Mouse (Mus musculus) embryonic facial prominence, embryonic 12.5 days (tissue): ENCODE results near the gene Zcchc13. TPM values are rescaled to one million over a fixed set of nuclear protein-coding genes. Genes with fewer than 3 reads are reported as not detected.
A peak's percentile ranks its signal among the peaks of the same experiment; 100 is the strongest.

Source experiments
- ATAC-seq: fragments of 200-750 bp; cut with Nextera tagmentation; 2 replicates; pipeline ENCODE4 v1.8.0; 2017; ENCODE audit not compliant: insufficient number of reproducible peaks, insufficient read depth, low FRiP score, low TSS enrichment
- H3K27ac ChIP-seq: fragments of 300-500 bp; sonication (generic); 2 replicates; pipeline ENCODE4 v1.5.1; 2016; ENCODE audit warnings: mild to moderate bottlenecking
- H3K27me3 ChIP-seq: fragments of 300-500 bp; sonication (generic); 2 replicates; pipeline ENCODE4 v1.6.1; 2016; ENCODE audit warnings: mild to moderate bottlenecking, moderate library complexity
- H3K36me3 ChIP-seq: fragments of 300-500 bp; sonication (generic); 2 replicates; pipeline ENCODE4 v1.6.1; 2016; ENCODE audit warnings: mild to moderate bottlenecking
- H3K4me1 ChIP-seq: fragments of 300-500 bp; sonication (generic); 2 replicates; pipeline ENCODE4 v1.6.1; 2016
- H3K4me2 ChIP-seq: fragments of 300-500 bp; sonication (generic); replicated peaks from 2 replicates; pipeline ENCODE4 v1.6.1; 2016; ENCODE audit warnings: mild to moderate bottlenecking, moderate library complexity
- H3K4me3 ChIP-seq: fragments of 300-500 bp; sonication (generic); 2 replicates; pipeline ENCODE4 v1.5.1; 2016; ENCODE audit warnings: mild to moderate bottlenecking
- H3K9ac ChIP-seq: fragments of 300-500 bp; sonication (generic); 2 replicates; pipeline ENCODE4 v1.6.1; 2016; ENCODE audit warnings: mild to moderate bottlenecking, moderate library complexity
- H3K9me3 ChIP-seq: fragments of 300-500 bp; sonication (generic); 2 replicates; pipeline ENCODE4 v1.6.1; 2016; ENCODE audit warnings: mild to moderate bottlenecking, moderate library complexity
- WGBS: fragments of 180-500 bp; shearing (Covaris S2); methylation state at CpG from one replicate; pipeline ENCODE4 v1.1.7; 2016; 5-methylcytosine and 5-hydroxymethylcytosine counted together
- polyA plus RNA-seq: library from polyadenylated mRNA; unstranded; fragments of >200 nt; fragmentation: Nextera tagmentation; extraction: Ambion mirVana; gene quantifications from 2 replicates; pipeline ENCODE4 v1.2.1, GENCODE M21; 2016

Zcchc13 gene
- not detected in 2 replicates for polyA plus RNA-seq

- H3K9me3 ChIP-seq: no peaks in the 10 kb centered on the region
- no peak within 1 kb of the TSS for H3K4me2 ChIP-seq
- H3K27ac ChIP-seq: no peak within 1 kb of the TSS
- H3K27me3 ChIP-seq: no peaks in the 10 kb centered on the region
- H3K4me1 ChIP-seq: no peaks in the 10 kb centered on the region
- no peak within 1 kb of the TSS for H3K9ac ChIP-seq
- no peak for ATAC-seq
- H3K4me3 ChIP-seq: no peak within 1 kb of the TSS
- 82% methylated on average over 12 of the region's 12 CpGs for WGBS
- H3K36me3 ChIP-seq: no peaks in the 10 kb centered on the region
These were observed at the start of gene Zcchc13 for GRCm38 (mm10) chrX:103630303-103630702. TSS of gene Zcchc13 (plus strand) at chrX:103630586.

- no peak overlapping the region for H3K27ac ChIP-seq
- H3K4me3 ChIP-seq: no peak overlapping the region
- H3K9me3 ChIP-seq: no peaks in the 10 kb centered on the region
- no peaks in the 10 kb centered on the region for H3K4me1 ChIP-seq
- H3K27me3 ChIP-seq: no peaks in the 10 kb centered on the region
- no peak for ATAC-seq
- 0 out of 2 replicates have a peak, but pooled peaks cover 4% of the 10 kb centered on the region for H3K36me3 ChIP-seq
- no peak overlapping the region for H3K4me2 ChIP-seq
- no peak overlapping the region for H3K9ac ChIP-seq
- 80% methylated on average over 1 of the region's 1 CpGs for WGBS
These were observed 46.1 kb upstream of the Zcchc13 start for GRCm38 (mm10) chrX:103584262-103584661.

GRCm38 (mm10) chrX:103592056-103592455 is 38.3 kb upstream of the Zcchc13 start:
- H3K27me3 ChIP-seq: no peaks in the 10 kb centered on the region
- no peaks in the 10 kb centered on the region for H3K9me3 ChIP-seq
- no peak overlapping the region for H3K27ac ChIP-seq
- WGBS: 78% methylated on average over 6 of the region's 6 CpGs
- H3K4me1 ChIP-seq: no peaks in the 10 kb centered on the region
- no peak for ATAC-seq
- H3K4me3 ChIP-seq: no peak overlapping the region
- no peak overlapping the region for H3K4me2 ChIP-seq
- H3K36me3 ChIP-seq: peaks cover 18% of the 10 kb centered on the region; the same call in 1 of the 2 replicates
- no peak overlapping the region for H3K9ac ChIP-seq

GRCm38 (mm10) chrX:103602553-103602952 is 27.8 kb upstream of the Zcchc13 start:
- H3K36me3 ChIP-seq: peaks cover 46% of the 10 kb centered on the region
- H3K4me1 ChIP-seq: no peaks in the 10 kb centered on the region
- H3K27ac ChIP-seq: no peak overlapping the region
- H3K4me2 ChIP-seq: no peak overlapping the region
- H3K27me3 ChIP-seq: no peaks in the 10 kb centered on the region
- no peak for ATAC-seq
- no peak overlapping the region for H3K4me3 ChIP-seq
- no peak overlapping the region for H3K9ac ChIP-seq
- no peaks in the 10 kb centered on the region for H3K9me3 ChIP-seq
- WGBS: 95% methylated on average over 5 of the region's 5 CpGs

- no peaks in the 10 kb centered on the region for H3K4me1 ChIP-seq
- ATAC-seq: no peak
- WGBS: 84% methylated on average over 5 of the region's 5 CpGs
- no peak overlapping the region for H3K27ac ChIP-seq
- no peaks in the 10 kb centered on the region for H3K9me3 ChIP-seq
- no peak overlapping the region for H3K9ac ChIP-seq
- peaks cover 30% of the 10 kb centered on the region for H3K36me3 ChIP-seq
- no peak overlapping the region for H3K4me2 ChIP-seq
- H3K4me3 ChIP-seq: no peak overlapping the region
- no peaks in the 10 kb centered on the region for H3K27me3 ChIP-seq
These were observed 26.2 kb upstream of the Zcchc13 start for GRCm38 (mm10) chrX:103604211-103604610.

GRCm38 (mm10) chrX:103605473-103605872 is 24.9 kb upstream of the Zcchc13 start:
- Histone ChIP-seq H3K4me3 (no peak overlapping the region), H3K27ac (no peak overlapping the region), H3K4me2 (no peak overlapping the region), H3K9me3 (no peaks in the 10 kb centered on the region), H3K4me1 (no peaks in the 10 kb centered on the region), H3K9ac (no peak overlapping the region), H3K27me3 (no peaks in the 10 kb centered on the region), H3K36me3 (peaks cover 21% of the 10 kb centered on the region; the same call in 1 of the 2 replicates)
- ATAC-seq: no peak
- 89% methylated on average over 8 of the region's 8 CpGs for WGBS

GRCm38 (mm10) chrX:103610401-103610800 is 20.0 kb upstream of the Zcchc13 start:
- no peaks in the 10 kb centered on the region for H3K4me1 ChIP-seq
- H3K4me2 ChIP-seq: no peak overlapping the region
- H3K36me3 ChIP-seq: peaks cover 20% of the 10 kb centered on the region; the same call in 1 of the 2 replicates
- 96% methylated on average over 5 of the region's 5 CpGs for WGBS
- no peak overlapping the region for H3K27ac ChIP-seq
- no peaks in the 10 kb centered on the region for H3K9me3 ChIP-seq
- no peak overlapping the region for H3K9ac ChIP-seq
- H3K27me3 ChIP-seq: no peaks in the 10 kb centered on the region
- no peak overlapping the region for H3K4me3 ChIP-seq
- ATAC-seq: no peak

GRCm38 (mm10) chrX:103611462-103611861 is 18.9 kb upstream of the Zcchc13 start:
- H3K27me3 ChIP-seq: no peaks in the 10 kb centered on the region
- H3K4me1 ChIP-seq: no peaks in the 10 kb centered on the region
- no peak overlapping the region for H3K27ac ChIP-seq
- H3K9ac ChIP-seq: no peak overlapping the region
- H3K36me3 ChIP-seq: peaks cover 14% of the 10 kb centered on the region; the same call in 1 of the 2 replicates
- H3K4me2 ChIP-seq: no peak overlapping the region
- 93% methylated on average over 2 of the region's 2 CpGs for WGBS
- no peak for ATAC-seq
- H3K9me3 ChIP-seq: no peaks in the 10 kb centered on the region
- no peak overlapping the region for H3K4me3 ChIP-seq

- no peak overlapping the region for H3K27ac ChIP-seq
- H3K27me3 ChIP-seq: no peaks in the 10 kb centered on the region
- no peak overlapping the region for H3K4me2 ChIP-seq
- WGBS: 92% methylated on average over 24 of the region's 24 CpGs
- H3K4me3 ChIP-seq: no peak overlapping the region
- H3K4me1 ChIP-seq: no peaks in the 10 kb centered on the region
- ATAC-seq: no peak
- peaks cover 14% of the 10 kb centered on the region; the same call in 1 of the 2 replicates for H3K36me3 ChIP-seq
- H3K9ac ChIP-seq: no peak overlapping the region
- H3K9me3 ChIP-seq: no peaks in the 10 kb centered on the region
These were observed 15.6 kb upstream of the Zcchc13 start for GRCm38 (mm10) chrX:103614700-103615233.

GRCm38 (mm10) chrX:103615453-103615852 is 14.9 kb upstream of the Zcchc13 start:
- H3K4me1 ChIP-seq: no peaks in the 10 kb centered on the region
- H3K27me3 ChIP-seq: no peaks in the 10 kb centered on the region
- no peak for ATAC-seq
- H3K9ac ChIP-seq: no peak overlapping the region
- peak overlapping the region; percentile 38; the same call in 1 of the 2 replicates for H3K4me3 ChIP-seq
- no peaks in the 10 kb centered on the region for H3K9me3 ChIP-seq
- H3K36me3 ChIP-seq: peaks cover 14% of the 10 kb centered on the region; the same call in 1 of the 2 replicates
- H3K27ac ChIP-seq: no peak overlapping the region
- peak overlapping the region; percentile 57 for H3K4me2 ChIP-seq
- 76% methylated on average over 4 of the region's 4 CpGs for WGBS

GRCm38 (mm10) chrX:103616162-103616535 is 14.2 kb upstream of the Zcchc13 start:
- Histone ChIP-seq H3K27me3 (no peaks in the 10 kb centered on the region), H3K9ac (peak overlapping the region; percentile 49), H3K27ac (peak overlapping the region; percentile 92), H3K9me3 (no peaks in the 10 kb centered on the region), H3K4me3 (peak overlapping the region; percentile 38), H3K4me2 (peak overlapping the region; percentile 57), H3K4me1 (no peaks in the 10 kb centered on the region), H3K36me3 (peaks cover 14% of the 10 kb centered on the region; the same call in 1 of the 2 replicates)
- 36% methylated on average over 19 of the region's 19 CpGs for WGBS
- no peak for ATAC-seq

- Histone ChIP-seq H3K4me2 (peak overlapping the region; percentile 57), H3K27me3 (no peaks in the 10 kb centered on the region), H3K36me3 (peaks cover 14% of the 10 kb centered on the region; the same call in 1 of the 2 replicates), H3K9ac (peak overlapping the region; percentile 49), H3K4me1 (no peaks in the 10 kb centered on the region), H3K9me3 (no peaks in the 10 kb centered on the region), H3K4me3 (peak overlapping the region; percentile 38), H3K27ac (peak overlapping the region; percentile 92)
- 1% methylated on average over 20 of the region's 50 CpGs for WGBS
- peak; percentile 97 for ATAC-seq
These were observed 13.6 kb upstream of the Zcchc13 start for GRCm38 (mm10) chrX:103616536-103617404.
